Mouse (Mus musculus): ENCODE measurements around the gene Dnah12.

DNA sequence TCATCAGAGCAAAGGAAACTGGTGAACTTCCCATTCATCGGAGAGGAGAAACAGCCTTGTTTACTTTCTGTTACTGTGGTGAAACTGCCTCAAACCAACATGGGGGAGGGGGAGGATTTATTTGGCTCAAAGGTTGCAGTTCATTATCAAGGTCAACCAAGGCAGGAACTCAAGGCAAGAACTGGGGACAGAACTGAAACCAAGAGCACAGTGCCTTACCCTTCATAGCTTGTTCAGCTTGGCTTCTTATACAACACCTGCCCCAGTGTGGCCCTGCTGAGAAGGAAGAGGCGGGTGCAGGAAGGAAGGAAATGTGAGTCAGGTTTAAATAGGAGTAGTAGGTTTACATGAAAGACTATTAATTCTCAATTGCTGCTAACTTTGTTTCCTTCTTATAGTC is 165.3 kb downstream of the Dnah12 start:
- no peak for TF ChIP-seq EP300 (IDR thresholded peaks at IDR 0.05; ENCODE audit: low read depth)
- TF ChIP-seq CTCF (IDR thresholded peaks at IDR 0.05; ENCODE audit: low read depth): no peak
